Mouse (Mus musculus): Measurements from ENCODE around the gene Olfr993.

- no peak for TF ChIP-seq GATA1 (IDR thresholded peaks at IDR 0.05; ENCODE audit: low read length)
- no peak for TF ChIP-seq TAL1 (IDR thresholded peaks at IDR 0.05; ENCODE audit: low read length)
Observed at GRCm38 (mm10) chr2:85414777-85415176, at the start of gene Olfr993.
